Mouse (Mus musculus) cerebellum, adult 9-11 months (tissue): ENCODE measurements around the gene Scarb1.

Experiments used
- DNase-seq: peaks from one replicate; pipeline ENCODE4 v3.0.0; 2022

Gene Scarb1

DNA sequence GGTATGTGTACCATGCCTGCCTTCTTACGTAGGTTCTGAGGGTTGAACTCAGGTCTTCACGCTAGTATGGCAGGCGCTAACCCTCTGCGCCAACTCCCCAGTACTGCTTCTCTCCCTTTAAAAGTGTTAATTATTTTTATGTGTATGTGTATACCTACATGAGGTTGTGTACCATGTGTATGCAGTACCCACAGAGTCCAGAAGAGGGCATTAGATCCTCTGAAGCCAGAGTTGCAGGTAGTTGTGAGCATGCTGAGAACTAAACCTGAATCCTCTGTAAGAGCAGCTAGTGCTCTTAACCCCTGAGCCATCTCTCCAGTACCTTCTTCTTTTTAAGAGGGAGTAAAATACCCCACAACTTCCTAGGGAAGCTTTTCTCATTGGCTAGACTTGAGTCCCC, 113.2 kb downstream of the Scarb1 start:
- DNase-seq, result no peak
